Mouse (Mus musculus): Measurements from ENCODE around the gene Plcd1. TPM values are rescaled to one million over a fixed set of nuclear protein-coding genes. Genes with fewer than 3 reads are reported as not detected.

The Plcd1 gene
- total RNA-seq (2014; fragmentation: Nextera tagmentation) (not detected in 2 replicates), total RNA-seq (2017) (not detected in 2 replicates)

GRCm38 (mm10) chr9:119093419-119094295, at the start of gene Plcd1:
Gene Plcd1, minus strand, starts transcription at chr9:119093502.
- peak; percentile 72 for ATAC-seq (replicated peaks; ENCODE audit: poor library complexity, severe bottlenecking)

GRCm38 (mm10) chr9:119142066-119142465, 48.8 kb upstream of the Plcd1 start:
- no peak for ATAC-seq (replicated peaks; ENCODE audit: poor library complexity, severe bottlenecking)

- no peak for ATAC-seq (replicated peaks; ENCODE audit: poor library complexity, severe bottlenecking)
Observed at GRCm38 (mm10) chr9:119138836-119139235, 45.5 kb upstream of the Plcd1 start.

GRCm38 (mm10) chr9:119130692-119131091, 37.4 kb upstream of the Plcd1 start:
- ATAC-seq (replicated peaks; ENCODE audit: poor library complexity, severe bottlenecking): no peak

- no peak for ATAC-seq (replicated peaks; ENCODE audit: poor library complexity, severe bottlenecking)
Observed at GRCm38 (mm10) chr9:119128436-119129181, 35.3 kb upstream of the Plcd1 start.

GRCm38 (mm10) chr9:119122596-119123369, 29.5 kb upstream of the Plcd1 start:
- ATAC-seq (replicated peaks; ENCODE audit: poor library complexity, severe bottlenecking): peak; percentile 79

GRCm38 (mm10) chr9:119120168-119120560, 26.9 kb upstream of the Plcd1 start:
- no peak for ATAC-seq (replicated peaks; ENCODE audit: poor library complexity, severe bottlenecking)

- no peak for ATAC-seq (replicated peaks; ENCODE audit: poor library complexity, severe bottlenecking)
Observed at GRCm38 (mm10) chr9:119119409-119120167, 26.3 kb upstream of the Plcd1 start.

- ATAC-seq (replicated peaks; ENCODE audit: poor library complexity, severe bottlenecking): no peak
Observed at GRCm38 (mm10) chr9:119114911-119115310, 21.6 kb upstream of the Plcd1 start.

- ATAC-seq (replicated peaks; ENCODE audit: poor library complexity, severe bottlenecking): no peak
Observed at GRCm38 (mm10) chr9:119110640-119111039, 17.3 kb upstream of the Plcd1 start.

- ATAC-seq (replicated peaks; ENCODE audit: poor library complexity, severe bottlenecking): no peak
Observed at GRCm38 (mm10) chr9:119109685-119110353, 16.5 kb upstream of the Plcd1 start.

- peak; percentile 71 for ATAC-seq (replicated peaks; ENCODE audit: poor library complexity, severe bottlenecking)
Observed at GRCm38 (mm10) chr9:119107566-119107965, 14.3 kb upstream of the Plcd1 start.

GRCm38 (mm10) chr9:119102783-119103113, 9.4 kb upstream of the Plcd1 start:
- ATAC-seq (replicated peaks; ENCODE audit: poor library complexity, severe bottlenecking): no peak

- ATAC-seq (replicated peaks; ENCODE audit: poor library complexity, severe bottlenecking): peak; percentile 88
Observed at GRCm38 (mm10) chr9:119101992-119102782, 8.9 kb upstream of the Plcd1 start, which contains the start of gene Dlec1. Gene Dlec1, plus strand, starts transcription at chr9:119102478.

GRCm38 (mm10) chr9:119100177-119100898, 7.0 kb upstream of the Plcd1 start:
- ATAC-seq (replicated peaks; ENCODE audit: poor library complexity, severe bottlenecking): peak; percentile 34

- ATAC-seq (replicated peaks; ENCODE audit: poor library complexity, severe bottlenecking): no peak
Observed at GRCm38 (mm10) chr9:119094462-119095109, 1.3 kb upstream of the Plcd1 start.
